Mouse (Mus musculus) adrenal gland, postnatal 14 days (tissue): ENCODE data around the gene Zfp513. TPM values are rescaled to one million over a fixed set of nuclear protein-coding genes. Genes with fewer than 3 reads are reported as not detected.
A peak's percentile ranks its signal among the peaks of the same experiment; 100 is the strongest.

Source experiments
- DNase-seq: peaks from one replicate; pipeline ENCODE4 v3.0.0; 2021; ENCODE audit warnings: mixed read lengths
- total RNA-seq: library from RNA; stranded (reverse); gene quantifications from 2 replicates; pipeline ENCODE4 v1.2.3, GENCODE M21; 2021

Gene Zfp513
- total RNA-seq, 1 experiment from 2014 or later: 25.8 TPM

GRCm38 (mm10) chr5:31200327-31200768 lies 1.8 kb downstream of the Zfp513 start:
- no peak for DNase-seq

GRCm38 (mm10) chr5:31199893-31200292 lies 2.2 kb downstream of the Zfp513 start:
- DNase-seq: peak; percentile 52

GRCm38 (mm10) chr5:31199321-31199892 lies 2.7 kb downstream of the Zfp513 start:
- no peak for DNase-seq

- no peak for DNase-seq
Measured at GRCm38 (mm10) chr5:31198616-31199320, 3.3 kb downstream of the Zfp513 start.

- no peak for DNase-seq
Measured at GRCm38 (mm10) chr5:31198170-31198569, 3.9 kb downstream of the Zfp513 start.

GRCm38 (mm10) chr5:31197072-31197471 lies 5.0 kb downstream of the Zfp513 start:
- no peak for DNase-seq

- DNase-seq: no peak
Measured at GRCm38 (mm10) chr5:31196207-31196606, 5.9 kb downstream of the Zfp513 start.

GRCm38 (mm10) chr5:31195671-31196070 lies 6.4 kb downstream of the Zfp513 start:
- DNase-seq: no peak

- DNase-seq: no peak
Measured at GRCm38 (mm10) chr5:31194486-31195485, 7.3 kb downstream of the Zfp513 start.

- peak; percentile 67 for DNase-seq
Measured at GRCm38 (mm10) chr5:31193631-31194281, 8.3 kb downstream of the Zfp513 start.

- DNase-seq: peak; percentile 100
Measured at GRCm38 (mm10) chr5:31192939-31193630, 9.0 kb downstream of the Zfp513 start, which contains the start of the genes Snx17 and Eif2b4. TSS of gene Snx17 (plus strand) at chr5:31193227. TSS of gene Eif2b4 (minus strand) at chr5:31193430.

- DNase-seq: peak; percentile 91
Measured at GRCm38 (mm10) chr5:31192045-31192938, 9.8 kb downstream of the Zfp513 start.

- DNase-seq: no peak
Measured at GRCm38 (mm10) chr5:31190201-31190600, 11.9 kb downstream of the Zfp513 start.

- no peak for DNase-seq
Measured at GRCm38 (mm10) chr5:31188223-31188840, 13.8 kb downstream of the Zfp513 start.

- DNase-seq: no peak
Measured at GRCm38 (mm10) chr5:31183678-31184077, 18.4 kb downstream of the Zfp513 start.

GRCm38 (mm10) chr5:31181183-31181770 lies 20.8 kb downstream of the Zfp513 start:
- no peak for DNase-seq

- DNase-seq: peak; percentile 95
Measured at GRCm38 (mm10) chr5:31179766-31180630, 22.1 kb downstream of the Zfp513 start, which contains the start of the genes Gm29609 and Gtf3c2. TSS of gene Gm29609 (minus strand) at chr5:31179911. TSS of gene Gtf3c2 (minus strand) at chr5:31180144.

GRCm38 (mm10) chr5:31179301-31179765 lies 22.8 kb downstream of the Zfp513 start:
- peak; percentile 70 for DNase-seq
